Mouse (Mus musculus) lung, embryonic 15.5 days (tissue): ENCODE measurements around the gene Ppp1r11. TPM values are rescaled to one million over a fixed set of nuclear protein-coding genes. Genes with fewer than 3 reads are reported as not detected.
A peak's percentile ranks its signal among the peaks of the same experiment; 100 is the strongest.

Source experiments
- ATAC-seq: fragments of 200-750 bp; cut with Nextera tagmentation; 2 replicates; pipeline ENCODE4 v1.8.0; 2017; ENCODE audit warnings: moderate number of reproducible peaks, borderline replicate concordance; ENCODE audit not compliant: low FRiP score, low TSS enrichment; ENCODE audit errors: extremely low read depth
- H3K27ac ChIP-seq: fragments of 300-500 bp; sonication (generic); 2 replicates; pipeline ENCODE4 v1.5.1; 2015; ENCODE audit warnings: moderate library complexity, mild to moderate bottlenecking, inconsistent platforms
- H3K27me3 ChIP-seq: fragments of 300-500 bp; sonication (generic); 2 replicates; pipeline ENCODE4 v1.6.1; 2015; ENCODE audit warnings: inconsistent platforms
- H3K36me3 ChIP-seq: fragments of 300-500 bp; sonication (generic); 2 replicates; pipeline ENCODE4 v1.6.1; 2015; ENCODE audit warnings: inconsistent platforms
- H3K4me1 ChIP-seq: fragments of 300-500 bp; sonication (generic); 2 replicates; pipeline ENCODE4 v1.6.1; 2015; ENCODE audit warnings: inconsistent platforms
- H3K4me2 ChIP-seq: fragments of 300-500 bp; sonication (generic); 2 replicates; pipeline ENCODE4 v1.6.1; 2015; ENCODE audit warnings: inconsistent platforms, mild to moderate bottlenecking, moderate library complexity
- H3K4me3 ChIP-seq: fragments of 300-500 bp; sonication (generic); 2 replicates; pipeline ENCODE4 v1.5.1; 2015; ENCODE audit warnings: mild to moderate bottlenecking, inconsistent platforms
- H3K9ac ChIP-seq: fragments of 300-500 bp; sonication (generic); 2 replicates; pipeline ENCODE4 v1.6.1; 2015; ENCODE audit warnings: inconsistent platforms
- H3K9me3 ChIP-seq: fragments of 300-500 bp; sonication (generic); 2 replicates; pipeline ENCODE4 v1.6.1; 2016; ENCODE audit warnings: inconsistent platforms
- WGBS: fragments of 180-500 bp; shearing (Covaris S2); methylation state at CpG from one replicate; pipeline ENCODE4 v1.1.7; 2015; 5-methylcytosine and 5-hydroxymethylcytosine counted together
- polyA plus RNA-seq: library from polyadenylated mRNA; unstranded; fragments of >200 nt; fragmentation: Nextera tagmentation; extraction: Ambion mirVana; gene quantifications from 2 replicates; pipeline ENCODE4 v1.2.1, GENCODE M21; 2015

Gene Ppp1r11
- polyA plus RNA-seq, 1 experiment from 2014 or later: 104 TPM

DNA sequence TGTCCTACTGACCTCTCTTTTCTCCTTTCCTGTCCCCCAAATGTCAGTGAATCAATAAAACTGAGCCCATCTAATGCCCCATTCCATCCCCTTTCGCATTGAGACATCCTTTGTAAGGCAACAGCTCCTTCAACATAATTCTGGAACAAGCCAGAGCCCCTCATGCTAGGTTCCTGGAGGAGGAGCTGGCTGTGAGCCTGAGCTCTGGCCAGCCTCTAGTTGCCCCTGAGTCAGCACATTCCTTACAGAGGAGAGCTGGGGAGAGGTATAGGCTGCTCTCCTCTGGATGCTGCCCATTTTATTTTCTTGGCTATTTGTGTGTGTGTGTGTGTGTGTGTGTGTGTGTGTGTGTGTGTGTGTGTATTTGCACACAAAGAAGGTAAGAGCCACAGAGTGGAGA lies 43.3 kb downstream of the Ppp1r11 start:
- Histone ChIP-seq H3K4me3 (no peak overlapping the region), H3K27me3 (no peaks in the 10 kb centered on the region), H3K4me1 (no peaks in the 10 kb centered on the region), H3K36me3 (no peaks in the 10 kb centered on the region), H3K9ac (no peak overlapping the region), H3K27ac (no peak overlapping the region), H3K4me2 (no peak overlapping the region), H3K9me3 (no peaks in the 10 kb centered on the region)
- 0 out of 2 replicates have a peak, but pooled peaks have one; percentile 49 for ATAC-seq
- WGBS: 42% methylated on average over 1 of the region's 1 CpGs

- Histone ChIP-seq H3K4me1 (no peaks in the 10 kb centered on the region; the same call in 1 of the 2 replicates), H3K4me3 (no peak overlapping the region), H3K9ac (no peak overlapping the region), H3K27me3 (no peaks in the 10 kb centered on the region), H3K36me3 (no peaks in the 10 kb centered on the region), H3K27ac (no peak overlapping the region), H3K9me3 (no peaks in the 10 kb centered on the region), H3K4me2 (no peak overlapping the region)
- ATAC-seq: no peak
- 56% methylated on average over 3 of the region's 3 CpGs for WGBS
Measured at GRCm38 (mm10) chr17:36903651-36904050, 47.9 kb downstream of the Ppp1r11 start.

DNA sequence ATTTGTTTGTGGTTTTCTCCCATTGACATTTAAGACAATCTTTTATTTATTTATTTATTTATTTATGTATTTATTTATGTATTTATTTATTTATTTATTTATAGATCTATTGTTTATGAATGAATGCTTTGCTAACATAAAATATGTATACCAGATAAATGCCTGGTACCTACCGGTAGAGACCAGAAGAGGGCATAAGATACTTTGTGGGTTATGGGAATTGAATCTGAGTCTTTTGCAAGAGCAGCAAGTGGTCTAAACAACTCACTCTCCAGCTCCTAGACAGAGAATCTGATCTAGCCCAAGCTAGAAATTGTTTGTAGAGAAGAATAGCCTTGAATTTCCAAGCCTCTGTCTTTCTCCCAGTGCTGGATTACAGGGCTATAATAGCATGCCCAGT lies 50.9 kb downstream of the Ppp1r11 start:
- Histone ChIP-seq H3K4me1 (no peaks in the 10 kb centered on the region; the same call in 1 of the 2 replicates), H3K27me3 (no peaks in the 10 kb centered on the region), H3K9me3 (no peaks in the 10 kb centered on the region), H3K4me3 (no peak overlapping the region), H3K9ac (no peak overlapping the region), H3K27ac (no peak overlapping the region), H3K36me3 (no peaks in the 10 kb centered on the region), H3K4me2 (no peak overlapping the region)
- 28% methylated on average over 1 of the region's 1 CpGs for WGBS
- ATAC-seq: no peak

GRCm38 (mm10) chr17:36900001-36900400 lies 51.5 kb downstream of the Ppp1r11 start:
- Histone ChIP-seq H3K9me3 (no peaks in the 10 kb centered on the region), H3K36me3 (no peaks in the 10 kb centered on the region), H3K4me1 (no peaks in the 10 kb centered on the region; the same call in 1 of the 2 replicates), H3K9ac (no peak overlapping the region), H3K27ac (no peak overlapping the region), H3K4me3 (no peak overlapping the region), H3K27me3 (no peaks in the 10 kb centered on the region), H3K4me2 (no peak overlapping the region)
- 85% methylated on average over 5 of the region's 5 CpGs for WGBS
- ATAC-seq: no peak

DNA sequence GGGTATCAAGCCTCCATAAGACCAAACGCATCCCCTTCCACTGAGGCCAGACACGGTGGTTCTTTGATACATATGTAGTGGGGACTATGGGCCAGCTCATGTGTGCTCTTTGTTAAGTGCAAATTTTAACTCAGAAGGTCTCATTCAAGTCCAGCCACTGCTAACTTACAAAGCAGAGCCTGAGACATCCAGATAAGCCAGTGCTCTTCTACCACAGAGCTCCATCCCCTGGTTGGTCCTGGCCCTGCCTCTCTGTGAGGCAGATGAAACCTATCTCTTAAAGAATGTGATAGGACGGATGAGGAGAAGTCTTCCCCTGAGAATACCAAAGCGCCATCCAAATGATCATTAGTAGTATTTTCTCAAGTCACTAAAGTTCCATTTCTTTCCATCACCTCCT lies 52.2 kb downstream of the Ppp1r11 start:
- H3K4me2 ChIP-seq: no peak overlapping the region
- no peak overlapping the region for H3K9ac ChIP-seq
- H3K27me3 ChIP-seq: no peaks in the 10 kb centered on the region
- H3K36me3 ChIP-seq: no peaks in the 10 kb centered on the region
- H3K4me3 ChIP-seq: no peak overlapping the region
- H3K9me3 ChIP-seq: no peaks in the 10 kb centered on the region
- no peak overlapping the region for H3K27ac ChIP-seq
- WGBS: 70% methylated on average over 4 of the region's 4 CpGs
- no peaks in the 10 kb centered on the region; the same call in 1 of the 2 replicates for H3K4me1 ChIP-seq
- no peak for ATAC-seq

Other genes starting within 250 kb of the Ppp1r11 start
- not detected in 2 replicates for gene H2-M10.5, start 178.8 kb downstream of the Ppp1r11 start, polyA plus RNA-seq
- not detected in 2 replicates for gene H2-M10.6, start 139.6 kb downstream of the Ppp1r11 start, polyA plus RNA-seq
- gene Trim26, start 114.6 kb downstream of the Ppp1r11 start, polyA plus RNA-seq: 39.2 and 43.6 TPM in 2 replicates
- gene Trim15, start 84.5 kb downstream of the Ppp1r11 start, polyA plus RNA-seq: 0.14 and 0.21 TPM in 2 replicates
- 4.0 and 5.7 TPM in 2 replicates for gene Trim10, start 82.2 kb downstream of the Ppp1r11 start, polyA plus RNA-seq
- gene Trim40, start 61.6 kb downstream of the Ppp1r11 start, polyA plus RNA-seq: not detected in 2 replicates
- 0.09 and 0.16 TPM in 2 replicates for gene Trim31, start 53.6 kb downstream of the Ppp1r11 start, polyA plus RNA-seq
- gene Rnf39, start 8.8 kb downstream of the Ppp1r11 start, polyA plus RNA-seq: 0.43 and 1.1 TPM in 2 replicates
- 98.4 and 102 TPM in 2 replicates for gene Znrd1, start 6.8 kb upstream of the Ppp1r11 start, polyA plus RNA-seq
- 5.2 and 6.7 TPM in 2 replicates for gene Znrd1as, start 6.9 kb upstream of the Ppp1r11 start, polyA plus RNA-seq
- gene 2410137M14Rik, start 29.5 kb upstream of the Ppp1r11 start, polyA plus RNA-seq: not detected in 2 replicates
- 0.40 and 0.48 TPM in 2 replicates for gene H2-M5, start 37.8 kb upstream of the Ppp1r11 start, polyA plus RNA-seq
- 77.9 and 79.8 TPM in 2 replicates for gene Zfp57, start 49.4 kb upstream of the Ppp1r11 start, polyA plus RNA-seq
- gene Mog, start 71.7 kb upstream of the Ppp1r11 start, polyA plus RNA-seq: 0.14 TPM in 1 of 2 replicates, not detected in the other
- gene Gabbr1, start 94.2 kb upstream of the Ppp1r11 start, polyA plus RNA-seq: 9.4 and 9.7 TPM in 2 replicates
- gene Olfr90, start 136.8 kb upstream of the Ppp1r11 start, polyA plus RNA-seq: not detected in 2 replicates
- gene Olfr91, start 146.5 kb upstream of the Ppp1r11 start, polyA plus RNA-seq: not detected in 2 replicates
- not detected in 2 replicates for gene Olfr92, start 168.3 kb upstream of the Ppp1r11 start, polyA plus RNA-seq
- not detected in 2 replicates for gene Olfr93, start 209.8 kb upstream of the Ppp1r11 start, polyA plus RNA-seq
- 0.86 TPM in 1 of 2 replicates, not detected in the other for gene Ubd, start 242.2 kb upstream of the Ppp1r11 start, polyA plus RNA-seq
- gene Olfr94, start 249.3 kb upstream of the Ppp1r11 start, polyA plus RNA-seq: not detected in 2 replicates